Mouse (Mus musculus): Measurements from ENCODE around the gene Eif4g1.

- TF ChIP-seq POLR2A (IDR thresholded peaks at IDR 0.05; ENCODE audit: low read depth, low read length) (no peak), CTCF (IDR thresholded peaks at IDR 0.05; ENCODE audit: extremely low read depth, insufficient read length, insufficient replicate concordance, low read depth, low read length) (no peak)
Measured at GRCm38 (mm10) chr16:20722736-20723135, 54.6 kb downstream of the Eif4g1 start.
